8 mouse cellular contexts compared by ENCODE assay signal in genomic region chr3:96245003-96245886, GRCm38 (mm10). TPM values are rescaled to one million over a fixed set of nuclear protein-coding genes. Genes with fewer than 3 reads are reported as not detected.
DNase-seq lines count a peak whose midpoint lies in the region; ATAC-seq lines count a peak whose summit lies in the region.
"Not testable (repeated sequence)": the region's sequence is repeated elsewhere in the genome, so short reads cannot be mapped to it uniquely, and the experiment has no call there.

Gene Hist2h2aa1, plus strand, starts transcription at chr3:96245497.

- peaks cover 13% of the 10 kb centered on the region for H3K4me1 ChIP-seq in intestine, embryonic 15.5 days (replicated peaks)

- H3K9ac ChIP-seq in intestine, embryonic 15.5 days: peak within 1 kb of the TSS; percentile 74

- H3K36me3 ChIP-seq in intestine, embryonic 15.5 days: not testable (repeated sequence)

- not testable (repeated sequence) for H3K27me3 ChIP-seq in intestine, embryonic 15.5 days (replicated peaks)

- H3K27ac ChIP-seq in intestine, embryonic 15.5 days: peak within 1 kb of the TSS; percentile 97

- intact Hi-C loops in gastrocnemius, postnatal 36 days (cut with DNase I); left cerebral cortex, postnatal 14 days (cut with DNase I): not testable (repeated sequence)

- not testable (repeated sequence) for H3K9me3 ChIP-seq in intestine, embryonic 15.5 days

- ATAC-seq in activated CD4-positive, CD25-positive, alpha-beta regulatory T cell, adult 4 months: peak; percentile 74
- peak; percentile 89 for ATAC-seq in intestine, embryonic 15.5 days
- ATAC-seq in megakaryocyte-erythroid progenitor cell, adult 5-6 weeks (replicated peaks; ENCODE audit: low FRiP score, low TSS enrichment, poor library complexity, severe bottlenecking): peak; percentile 71

- H3K4me3 ChIP-seq in intestine, embryonic 15.5 days (replicated peaks): peak within 1 kb of the TSS; percentile 50

- WGBS in intestine, embryonic 15.5 days: under 1% methylated on average over 39 of the region's 88 CpGs

- peak within 1 kb of the TSS; percentile 65 for H3K4me2 ChIP-seq in intestine, embryonic 15.5 days (replicated peaks)

- DNase-seq in embryo, embryonic 10.5 days (ENCODE audit: low spot score): peak; percentile 75
- DNase-seq in gastrocnemius, postnatal 36 days: peak; percentile 78 to 87
- peak; percentile 86 for DNase-seq in left cerebral cortex, postnatal 14 days (ENCODE audit: low spot score in 2 of 2)
- DNase-seq in right cerebral cortex, postnatal 25 days: peak; percentile 87
- peak; percentile 77 to 88 for DNase-seq in urinary bladder, postnatal 36 days (ENCODE audit: low spot score in 2 of 2)

RNA-seq across cellular contexts. Expression of gene Hist2h2aa1, which starts in this region (rescaled TPM):
- polyA plus RNA-seq in activated CD4-positive, CD25-positive, alpha-beta regulatory T cell, adult 4 months (2017; shearing (Covaris generic)): 10 to 100 TPM in 1 of 2 experiments, not detected in 1; 46.6 TPM
- 1 to 10 TPM; 2.9 to 7.9 TPM for total RNA-seq in gastrocnemius, postnatal 36 days (2021)
- 17.7 and 20.5 TPM in 2 replicates for polyA plus RNA-seq in intestine, embryonic 15.5 days (2015; fragmentation: Nextera tagmentation; extraction: Ambion mirVana)
- 10 to 100 TPM in 1 of 2 experiments, 1 to 10 TPM in 1; 5.8 to 10.8 TPM for total RNA-seq in left cerebral cortex, postnatal 14 days (2021)
- 17.9 and 44.2 TPM in 2 replicates for total RNA-seq in megakaryocyte-erythroid progenitor cell, adult 5-6 weeks (2014; fragmentation: Nextera tagmentation)
- total RNA-seq in megakaryocyte-erythroid progenitor cell, adult 5-6 weeks (2017): 5,412 and 6,422 TPM in 2 replicates

Comparison
In these comparisons a context has a peak if more than half of its experiments do, and no peak if none do; other contexts are left out.
1. Peak in every context shown above with its lines: DNase-seq, ATAC-seq, H3K4me3 ChIP-seq and H3K27ac ChIP-seq.